Mouse (Mus musculus): Measurements from ENCODE around the gene Npy5r.

The Npy5r gene

DNA sequence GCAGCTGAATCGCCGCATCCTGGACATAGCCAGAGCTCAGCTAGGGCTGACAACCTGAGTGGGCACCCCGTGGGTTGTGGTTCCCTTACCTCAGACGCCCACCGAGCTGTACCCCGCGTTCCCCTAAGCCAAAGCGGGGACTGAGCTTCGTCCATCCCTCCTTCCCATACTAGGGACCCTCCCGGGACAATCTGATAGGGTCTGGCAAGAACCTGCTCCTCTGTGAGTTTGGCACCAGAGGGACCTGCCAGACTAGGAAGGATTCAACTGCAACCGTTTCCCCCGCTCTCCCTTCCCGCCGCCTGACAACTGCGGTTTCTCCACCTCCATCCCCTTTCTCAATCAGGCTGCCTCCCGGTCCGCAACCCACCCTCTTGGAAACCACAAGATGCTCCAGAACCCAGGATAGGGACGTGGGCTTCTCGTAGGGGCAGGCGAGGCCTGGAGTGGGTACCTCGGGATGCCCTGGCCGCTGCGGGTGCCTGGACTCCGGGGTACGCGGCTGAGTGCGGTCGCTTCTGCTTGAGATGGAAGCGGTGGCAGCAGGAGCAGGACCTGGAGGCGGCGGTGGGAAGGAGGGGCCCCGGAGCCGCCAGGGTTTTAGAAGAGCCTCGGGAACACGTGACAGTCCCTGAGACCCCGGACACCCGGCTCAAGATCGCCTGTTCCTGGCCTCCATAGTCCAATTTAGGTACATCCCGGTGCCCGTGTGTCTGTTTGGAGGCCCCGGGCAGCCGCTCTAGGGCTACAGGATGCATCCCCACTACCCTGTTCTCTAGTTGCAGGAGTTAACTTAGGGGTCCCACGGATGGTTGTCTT is at the start of gene Npy5r:
Npy5r (minus strand) TSS at position 618 of the 819 bp plus-strand sequence.
- DNase-seq (ENCODE audit: low spot score), result no peak

DNA sequence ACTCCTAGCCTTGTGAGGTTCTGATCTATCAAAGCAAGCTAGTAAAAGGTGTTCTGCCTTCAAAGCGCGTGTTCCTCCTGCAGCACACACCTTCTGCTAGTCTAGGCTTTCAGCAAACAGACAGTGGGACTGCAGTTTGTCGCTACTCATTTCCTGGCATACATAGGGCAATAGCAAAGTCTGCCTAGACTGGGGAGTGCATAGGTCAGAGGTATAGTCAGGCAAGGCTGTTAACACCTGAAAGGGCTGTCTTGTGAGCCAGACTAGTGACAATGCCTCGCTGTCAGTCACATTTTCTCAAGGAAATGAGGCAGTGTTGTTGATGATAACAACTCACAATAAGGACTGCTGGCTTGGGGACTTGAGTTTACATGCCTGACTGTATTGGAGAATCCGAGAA is 44.0 kb upstream of the Npy5r start:
- no peak for DNase-seq (ENCODE audit: low spot score)

DNA sequence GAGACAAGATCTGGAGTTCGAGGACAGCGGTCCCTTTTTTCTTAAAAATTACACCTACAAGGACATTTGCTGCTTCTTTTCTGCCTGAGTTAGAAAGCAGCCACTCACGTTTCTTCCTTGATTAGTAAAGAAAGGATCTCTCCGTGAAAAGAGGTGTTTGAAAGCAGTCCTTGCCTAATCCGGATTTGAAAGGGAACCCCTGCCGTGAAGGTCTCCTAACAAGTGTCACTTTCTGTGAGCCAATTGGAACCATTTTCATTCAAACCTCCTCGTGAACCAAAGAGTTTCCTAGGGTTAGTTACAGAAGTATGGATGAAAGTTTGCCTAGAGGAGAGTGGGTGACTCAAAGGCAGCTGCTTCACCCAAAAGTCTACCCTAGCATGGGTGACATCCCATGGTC is 41.5 kb upstream of the Npy5r start:
- DNase-seq (ENCODE audit: low spot score), result no peak

DNA sequence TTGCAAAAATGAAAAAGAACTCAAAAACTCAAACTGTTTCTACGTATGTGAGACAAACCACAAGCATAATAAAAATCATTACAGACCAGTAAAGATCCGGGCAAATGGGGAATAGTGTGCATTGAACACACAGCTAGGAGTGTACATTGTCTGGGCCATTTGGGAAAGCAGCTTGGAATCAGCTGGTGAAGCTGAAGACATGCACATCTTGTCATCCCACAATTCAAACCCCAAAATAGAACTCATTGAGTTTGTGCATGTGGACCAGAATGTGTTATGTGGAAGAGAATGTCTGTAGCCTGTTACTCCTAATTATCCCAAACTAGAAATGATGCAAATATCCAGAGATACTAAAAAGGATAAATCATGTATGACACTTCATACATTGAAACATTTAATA is 34.9 kb upstream of the Npy5r start:
- no peak for DNase-seq (ENCODE audit: low spot score)

DNA sequence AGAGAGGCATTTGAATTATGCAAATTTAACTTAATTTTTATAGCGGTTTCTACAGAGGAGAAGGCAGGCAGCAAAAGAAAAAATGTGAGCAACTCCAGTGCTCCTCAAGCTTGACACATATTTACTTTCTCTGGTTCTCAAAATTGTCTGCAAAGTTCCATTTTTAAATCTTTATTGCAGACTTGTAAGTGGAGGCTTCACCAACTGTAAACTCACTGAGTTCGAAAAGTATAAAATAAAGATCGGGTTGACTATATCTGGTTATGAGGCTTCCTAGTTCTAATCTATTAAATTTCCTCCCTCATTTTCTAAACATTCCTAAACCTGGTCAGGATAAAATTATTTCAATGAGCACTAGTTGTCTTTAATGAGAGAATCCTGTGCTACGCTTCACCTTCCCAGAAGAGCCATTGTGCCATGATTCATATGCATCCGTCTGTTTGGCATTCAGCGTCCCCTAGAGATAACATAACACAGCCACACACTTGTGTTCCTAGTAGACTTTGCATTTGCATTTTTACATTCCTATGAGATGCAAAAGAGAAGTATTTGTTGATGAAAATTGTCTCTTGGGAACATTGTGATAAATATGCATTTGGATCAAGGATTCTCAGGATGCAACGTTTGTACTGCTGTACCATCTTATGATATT is 26.5 kb upstream of the Npy5r start:
- DNase-seq (ENCODE audit: low spot score), result no peak

DNA sequence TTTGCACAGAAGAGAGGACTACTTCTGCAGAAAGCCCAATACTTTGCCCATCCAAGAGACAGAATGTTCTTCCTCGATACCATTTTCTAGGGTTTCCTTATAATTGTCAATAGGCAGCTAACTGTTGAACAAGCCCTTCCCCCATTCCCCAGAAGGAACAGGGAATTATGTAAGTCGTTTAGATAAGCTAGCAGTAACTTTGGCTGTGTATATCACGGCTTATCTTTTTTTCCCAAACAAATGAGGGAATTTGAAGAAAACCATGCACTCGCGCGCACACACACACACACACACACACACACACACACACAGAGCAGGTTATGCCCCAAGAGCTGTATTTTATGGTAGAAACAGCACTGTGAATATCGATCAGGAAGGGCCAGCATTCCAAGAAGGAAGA is 10.9 kb upstream of the Npy5r start:
- no peak for DNase-seq (ENCODE audit: low spot score)

DNA sequence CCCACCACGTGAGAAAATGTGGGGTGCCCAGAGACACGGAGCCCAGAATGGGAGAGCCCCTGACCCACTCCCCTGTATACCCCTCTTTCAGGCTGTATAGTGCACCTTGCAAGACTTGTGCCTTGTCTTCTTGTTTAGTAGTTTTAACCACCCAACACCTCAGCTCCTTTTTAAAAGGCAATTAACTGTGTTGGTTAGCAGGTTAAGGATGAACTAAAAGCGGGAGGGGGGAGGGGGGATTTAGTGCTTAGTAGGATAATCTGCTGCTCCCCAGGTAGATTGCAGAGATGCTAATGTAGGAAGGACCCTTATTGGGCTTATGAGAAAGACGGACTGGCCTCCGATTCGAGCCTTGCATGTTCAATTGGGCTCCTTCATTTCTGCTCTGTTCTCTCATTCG is 10.1 kb upstream of the Npy5r start:
- no peak for DNase-seq (ENCODE audit: low spot score)

DNA sequence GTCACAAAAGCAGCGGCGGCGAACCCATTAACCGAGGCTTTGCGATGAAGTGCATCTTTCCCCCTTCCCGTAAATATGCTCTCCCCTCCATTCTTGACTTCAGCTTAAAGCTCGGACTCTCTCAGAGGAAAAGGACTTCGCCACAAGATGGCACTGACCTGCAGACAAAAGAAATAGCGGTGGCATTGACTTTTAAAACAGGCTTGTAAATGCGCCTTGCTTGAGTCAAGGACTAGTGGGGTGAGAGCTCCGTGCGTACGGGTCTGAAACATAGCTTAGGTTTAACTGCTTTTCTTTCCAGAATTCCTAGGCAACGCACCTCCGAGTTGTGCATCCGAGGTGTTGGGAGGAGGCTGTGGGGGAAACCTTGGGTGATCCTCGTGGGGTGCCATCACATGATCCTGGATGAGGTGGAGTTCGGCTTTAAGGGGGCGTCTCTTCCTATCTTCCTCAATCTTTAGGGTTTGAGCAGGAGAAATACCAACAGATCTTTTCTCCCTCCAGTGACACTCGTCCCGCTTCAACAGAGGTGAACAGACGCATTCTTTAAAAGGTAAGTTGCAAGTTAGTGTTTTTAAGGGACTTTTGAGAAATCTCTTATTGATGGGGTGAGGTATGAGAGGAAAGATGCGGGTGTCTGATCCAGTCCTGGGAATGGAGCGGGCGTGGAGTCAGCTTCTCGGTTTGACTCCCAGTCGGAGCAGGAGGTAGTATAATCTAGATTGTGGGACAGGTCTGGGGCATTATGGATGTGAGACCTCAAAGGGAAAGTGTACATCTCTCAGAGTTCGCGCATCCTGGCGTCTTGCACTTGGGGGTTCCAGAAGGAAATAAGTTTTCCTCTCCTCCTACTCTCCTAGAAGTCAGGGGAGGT is 9.3 kb upstream of the Npy5r start, which contains the start of gene Npy1r:
Npy1r (plus strand) TSS at position 223 of the 874 bp plus-strand sequence.
- DNase-seq (ENCODE audit: low spot score), result peak; percentile 49

DNA sequence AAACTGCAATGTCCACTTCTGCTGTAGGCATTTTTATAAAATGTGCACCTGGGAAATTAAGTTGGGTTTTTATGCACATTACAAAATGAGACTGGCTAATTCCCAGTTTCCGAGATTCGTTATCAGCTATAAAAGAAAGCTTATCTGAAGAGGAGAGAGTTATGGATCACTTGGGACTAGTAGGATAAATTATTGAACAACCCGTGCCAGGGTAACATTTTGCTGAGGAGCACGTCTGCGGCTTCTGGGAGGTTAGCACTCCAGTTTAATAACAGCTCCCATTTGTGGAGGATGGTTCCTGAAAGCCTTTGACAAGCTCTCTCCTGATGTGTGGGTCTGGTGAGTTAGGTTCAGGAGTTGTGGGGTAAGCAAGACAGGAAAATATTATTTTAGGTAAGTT is 2.5 kb upstream of the Npy5r start:
- DNase-seq (ENCODE audit: low spot score), result no peak

DNA sequence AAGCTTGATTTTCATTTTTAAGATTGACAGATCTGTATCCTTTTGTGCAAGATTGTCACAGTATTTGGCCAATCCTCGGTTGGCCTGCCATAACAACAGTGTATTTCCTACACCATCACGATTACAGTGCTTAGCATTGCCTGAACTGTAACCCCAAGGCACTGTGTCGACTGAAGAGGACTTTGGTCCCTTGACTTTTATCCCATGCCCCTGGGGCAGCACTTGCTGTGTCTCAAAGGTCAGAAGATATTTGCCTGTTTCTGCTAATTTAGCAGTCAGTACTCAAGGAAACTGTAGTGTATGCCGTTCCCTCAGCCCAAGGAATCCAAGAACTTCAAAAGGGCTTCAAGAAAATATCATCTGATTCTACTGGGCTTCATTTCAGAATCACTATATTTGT is 871 bp upstream of the Npy5r start:
- DNase-seq (ENCODE audit: low spot score), result no peak

DNA sequence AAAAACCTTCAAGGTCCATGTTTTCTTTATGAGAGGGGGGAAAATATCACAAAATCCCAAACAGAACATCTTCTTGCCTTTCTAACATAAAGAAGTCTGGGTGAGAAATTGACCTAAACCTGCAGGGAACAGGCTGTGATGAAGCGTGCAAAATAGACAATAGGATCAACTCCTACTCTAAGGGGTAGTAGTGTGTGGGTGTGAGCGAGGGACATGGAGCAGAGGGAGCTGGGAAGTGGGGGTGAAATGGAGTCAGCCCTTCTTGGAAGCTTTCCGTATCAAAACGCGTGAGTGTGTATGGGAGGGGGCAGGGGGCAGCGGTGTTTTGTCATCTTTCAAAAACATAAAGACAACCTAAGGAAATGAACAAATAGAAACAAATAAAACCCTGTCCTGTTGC is 467 bp upstream of the Npy5r start:
- no peak for DNase-seq (ENCODE audit: low spot score)

DNA sequence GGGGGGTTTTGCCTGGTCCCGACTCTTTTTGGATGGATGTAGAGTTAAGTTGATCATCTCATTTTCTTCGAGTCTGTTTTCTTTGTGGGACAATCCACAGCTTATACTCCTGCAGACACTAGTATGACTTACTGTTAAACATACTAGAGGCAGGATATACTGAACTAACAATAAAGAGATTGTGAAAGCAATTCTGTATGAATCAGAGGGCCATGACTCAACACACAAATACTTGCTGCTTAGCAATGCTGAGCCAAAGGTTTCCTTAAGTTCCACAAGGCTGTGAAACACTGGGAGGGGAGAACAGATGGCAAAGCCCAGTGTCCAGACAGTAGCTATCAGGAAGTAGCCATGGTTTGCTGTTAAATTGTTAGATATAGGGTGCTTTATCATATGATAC is 6.7 kb downstream of the Npy5r start:
- no peak for DNase-seq (ENCODE audit: low spot score)

DNA sequence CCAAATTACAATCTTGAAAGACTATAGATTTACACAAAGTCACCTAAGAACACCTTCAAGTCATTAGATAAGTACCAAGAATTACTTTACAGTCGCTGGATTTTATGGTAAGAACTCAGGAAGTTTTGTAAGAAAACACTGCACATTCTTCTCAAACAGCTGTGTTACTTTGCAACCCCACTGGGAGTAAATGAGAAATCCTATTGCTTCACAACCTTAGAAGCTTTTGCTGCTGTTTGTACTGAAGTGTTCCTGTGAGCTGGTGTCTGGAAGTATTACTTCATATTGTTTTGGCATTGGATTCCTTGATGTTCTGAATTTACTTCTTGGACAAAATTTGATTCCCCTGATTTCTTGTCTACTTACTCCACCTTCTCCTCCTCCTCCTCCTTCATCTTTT is 57.2 kb downstream of the Npy5r start:
- DNase-seq (ENCODE audit: low spot score), result no peak

Data from urinary bladder, postnatal 14 days (tissue).